ENCODE assay signal across 8 mouse cellular contexts in genomic region chr9:14631729-14632128, GRCm38 (mm10). TPM values are rescaled to one million over a fixed set of nuclear protein-coding genes. Genes with fewer than 3 reads are reported as not detected.
DNase-seq lines count a peak whose midpoint lies in the region; ATAC-seq lines count a peak whose summit lies in the region.
"Had no signal": no experiment of that assay in that cellular context is flagged by ENCODE, and none has a peak within 500 bp of the region (broad histone marks: within the 10 kb centered on the region; RNA-seq: fewer than 3 reads in every experiment).

No protein-coding gene starts in this region.

- H3K9me3 ChIP-seq in midbrain, embryonic 10.5 days (replicated peaks) = no peaks in the 10 kb centered on the region
- no peaks in the 10 kb centered on the region for H3K9me3 ChIP-seq in midbrain, embryonic 14.5 days (ENCODE audit: control insufficient read depth, low read length)
- no peaks in the 10 kb centered on the region for H3K9me3 ChIP-seq in intestine, embryonic 16.5 days (ENCODE audit: control insufficient read depth, low read length)
- H3K9me3 ChIP-seq in stomach, embryonic 15.5 days = no peaks in the 10 kb centered on the region
- H3K9me3 ChIP-seq: forebrain, embryonic 10.5 days had no signal

- no peak overlapping the region for H3K9ac ChIP-seq in midbrain, embryonic 14.5 days (replicated peaks; ENCODE audit: low read length)
- no peak overlapping the region for H3K9ac ChIP-seq in intestine, embryonic 16.5 days (ENCODE audit: low read depth, low read length)
- no peak overlapping the region for H3K9ac ChIP-seq in stomach, embryonic 15.5 days

- 27% methylated on average over 5 of the region's 5 CpGs for WGBS in midbrain, embryonic 10.5 days
- 19% methylated on average over 5 of the region's 5 CpGs for WGBS in midbrain, embryonic 14.5 days
- 25% methylated on average over 5 of the region's 5 CpGs for WGBS in intestine, embryonic 16.5 days
- 30% methylated on average over 5 of the region's 5 CpGs for WGBS in stomach, embryonic 15.5 days

- H3K4me3 ChIP-seq in midbrain, embryonic 10.5 days = 0 out of 2 replicates have a peak overlapping the region, but pooled peaks have one; percentile 14
- H3K4me3 ChIP-seq in midbrain, embryonic 14.5 days (replicated peaks; ENCODE audit: low read depth, low read length) = no peak overlapping the region
- no peak overlapping the region for H3K4me3 ChIP-seq in intestine, embryonic 16.5 days (ENCODE audit: low read length)
- no peak overlapping the region for H3K4me3 ChIP-seq in stomach, embryonic 15.5 days (replicated peaks)
- H3K4me3 ChIP-seq: forebrain, embryonic 10.5 days had no signal

- H3K4me2 ChIP-seq in midbrain, embryonic 14.5 days (ENCODE audit: low read length) = no peak overlapping the region
- H3K4me2 ChIP-seq in intestine, embryonic 16.5 days (ENCODE audit: low read depth, low read length) = no peak overlapping the region
- no peak overlapping the region for H3K4me2 ChIP-seq in stomach, embryonic 15.5 days

- H3K27ac ChIP-seq in midbrain, embryonic 10.5 days (replicated peaks) = peak overlapping the region; percentile 55; the same call in 1 of the 2 replicates
- no peak overlapping the region for H3K27ac ChIP-seq in midbrain, embryonic 14.5 days (replicated peaks; ENCODE audit: low read depth, low read length)
- H3K27ac ChIP-seq in intestine, embryonic 16.5 days (ENCODE audit: low read length) = no peak overlapping the region
- H3K27ac ChIP-seq in stomach, embryonic 15.5 days = no peak overlapping the region; the same call in 1 of the 2 replicates
- H3K27ac ChIP-seq: forebrain, embryonic 10.5 days had no signal

- no peaks in the 10 kb centered on the region for H3K36me3 ChIP-seq in midbrain, embryonic 10.5 days
- H3K36me3 ChIP-seq in midbrain, embryonic 14.5 days (ENCODE audit: control insufficient read depth, insufficient read depth, low read length) = no peaks in the 10 kb centered on the region
- no peaks in the 10 kb centered on the region for H3K36me3 ChIP-seq in intestine, embryonic 16.5 days (ENCODE audit: control insufficient read depth, insufficient read depth, low read length)
- H3K36me3 ChIP-seq in stomach, embryonic 15.5 days = no peaks in the 10 kb centered on the region
- H3K36me3 ChIP-seq: forebrain, embryonic 10.5 days had no signal

- H3K4me1 ChIP-seq in midbrain, embryonic 10.5 days = peaks cover 53% of the 10 kb centered on the region
- H3K4me1 ChIP-seq in midbrain, embryonic 14.5 days (ENCODE audit: control insufficient read depth, insufficient read depth, low read length) = peaks cover 35% of the 10 kb centered on the region
- H3K4me1 ChIP-seq in intestine, embryonic 16.5 days (ENCODE audit: control insufficient read depth, insufficient read depth, low read length) = 0 out of 2 replicates have a peak, but pooled peaks cover 3% of the 10 kb centered on the region
- H3K4me1 ChIP-seq in stomach, embryonic 15.5 days = peaks cover 7% of the 10 kb centered on the region; the same call in 1 of the 2 replicates

- no peak for DNase-seq in midbrain, embryonic 10.5 days (ENCODE audit: low spot score)
- no peak for DNase-seq in midbrain, embryonic 14.5 days
- DNase-seq in gastrocnemius, adult 18-20 months (ENCODE audit: low spot score) = peak; percentile 75
- DNase-seq in urinary bladder, postnatal 25 days (ENCODE audit: low spot score) = no peak
- DNase-seq in thymus, postnatal 0 days (ENCODE audit: low spot score) = no peak

- peaks cover 40% of the 10 kb centered on the region for H3K27me3 ChIP-seq in midbrain, embryonic 10.5 days (ENCODE audit: low read depth, poor library complexity, severe bottlenecking)
- H3K27me3 ChIP-seq in midbrain, embryonic 14.5 days (ENCODE audit: control insufficient read depth, insufficient read depth, low read length) = 0 out of 2 replicates have a peak, but pooled peaks cover 3% of the 10 kb centered on the region
- H3K27me3 ChIP-seq in intestine, embryonic 16.5 days (replicated peaks; ENCODE audit: control insufficient read depth, insufficient read depth, low read length) = no peaks in the 10 kb centered on the region
- 0 out of 2 replicates have a peak, but pooled peaks cover 4% of the 10 kb centered on the region for H3K27me3 ChIP-seq in stomach, embryonic 15.5 days (replicated peaks)

- ATAC-seq in midbrain, embryonic 14.5 days (ENCODE audit: low FRiP score, low TSS enrichment) = no peak
- ATAC-seq in intestine, embryonic 16.5 days = peak; percentile 67
- peak; percentile 53; the same call in 1 of the 2 replicates for ATAC-seq in stomach, embryonic 15.5 days (ENCODE audit: insufficient read depth, low FRiP score, low read depth)

RNA-seq across cellular contexts. Expression of gene Amotl1, which starts 13.1 kb away (rescaled TPM):
- polyA plus RNA-seq in midbrain, embryonic 10.5 days (2016; fragmentation: Nextera tagmentation; extraction: Ambion mirVana) = 14.7 and 14.9 TPM in 2 replicates
- polyA plus RNA-seq in midbrain, embryonic 14.5 days (2014; fragmentation: Nextera tagmentation; extraction: Ambion mirVana) = 8.7 and 12.5 TPM in 2 replicates
- total RNA-seq in gastrocnemius, adult 18-20 months (2021) = 100 to 1,000 TPM; 330 to 339 TPM
- 8.1 and 8.4 TPM in 2 replicates for polyA plus RNA-seq in intestine, embryonic 16.5 days (2015; fragmentation: Nextera tagmentation; extraction: Ambion mirVana)
- polyA plus RNA-seq in stomach, embryonic 15.5 days (2015; fragmentation: Nextera tagmentation; extraction: Ambion mirVana) = 16.8 and 17.2 TPM in 2 replicates
- 6.6 and 7.9 TPM in 2 replicates for polyA plus RNA-seq in thymus, postnatal 0 days (2015; fragmentation: Nextera tagmentation; extraction: Ambion mirVana)
